Mouse (Mus musculus): ENCODE measurements around the gene Shank1. TPM values are rescaled to one million over a fixed set of nuclear protein-coding genes. Genes with fewer than 3 reads are reported as not detected.
"Not testable (repeated sequence)": the region's sequence is repeated elsewhere in the genome, so short reads cannot be mapped to it uniquely, and the experiment has no call there.

The Shank1 gene
- polyA plus RNA-seq, 1 experiment from 2014 or later: 4.6 TPM

DNA sequence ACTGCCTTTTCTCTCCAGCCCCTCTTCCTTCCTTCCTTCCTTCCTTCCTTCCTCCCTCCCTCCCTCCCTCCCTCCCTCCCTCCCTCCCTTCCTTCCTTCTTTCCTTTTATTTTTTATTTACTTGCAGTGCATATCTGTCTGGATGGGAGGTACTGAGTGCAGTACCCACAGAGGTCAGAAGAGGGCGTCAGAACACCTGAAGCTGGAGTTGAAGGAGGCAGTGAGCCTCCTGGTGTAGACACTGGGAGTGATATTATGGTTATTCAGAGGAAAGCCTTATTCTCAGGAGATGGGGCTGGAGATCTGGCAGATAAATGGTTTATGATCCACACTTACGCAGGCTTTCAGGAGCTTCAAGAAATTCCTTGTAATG lies 32.8 kb upstream of the Shank1 start:
- no peak overlapping the region for H3K4me3 ChIP-seq
- 49% methylated on average over 2 of the region's 2 CpGs for WGBS
- no peak overlapping the region for H3K27ac ChIP-seq
- peaks cover 32% of the 10 kb centered on the region for H3K27me3 ChIP-seq (ENCODE audit: insufficient read depth, poor library complexity, severe bottlenecking)
- H3K36me3 ChIP-seq: no peaks in the 10 kb centered on the region
- 0 out of 2 replicates have a peak, but pooled peaks cover 5% of the 10 kb centered on the region for H3K9me3 ChIP-seq
- DNase-seq (ENCODE audit: low spot score): peak; percentile 23
- peaks cover 9% of the 10 kb centered on the region; the same call in 1 of the 2 replicates for H3K4me1 ChIP-seq (replicated peaks)

GRCm38 (mm10) chr7:44280959-44281358 lies 29.1 kb upstream of the Shank1 start:
- no peak overlapping the region for H3K4me3 ChIP-seq
- 68% methylated on average over 1 of the region's 1 CpGs for WGBS
- DNase-seq (ENCODE audit: low spot score): no peak
- H3K27me3 ChIP-seq (ENCODE audit: insufficient read depth, poor library complexity, severe bottlenecking): 0 out of 2 replicates have a peak, but pooled peaks cover 4% of the 10 kb centered on the region
- H3K27ac ChIP-seq: no peak overlapping the region
- no peaks in the 10 kb centered on the region for H3K36me3 ChIP-seq
- H3K9me3 ChIP-seq: 0 out of 2 replicates have a peak, but pooled peaks cover 5% of the 10 kb centered on the region
- peaks cover 5% of the 10 kb centered on the region; the same call in 1 of the 2 replicates for H3K4me1 ChIP-seq (replicated peaks)

- no peaks in the 10 kb centered on the region for H3K27me3 ChIP-seq (ENCODE audit: insufficient read depth, poor library complexity, severe bottlenecking)
- 0 out of 2 replicates have a peak, but pooled peaks cover 5% of the 10 kb centered on the region for H3K9me3 ChIP-seq
- H3K36me3 ChIP-seq: no peaks in the 10 kb centered on the region
- WGBS: 81% methylated on average over 7 of the region's 7 CpGs
- no peak overlapping the region for H3K4me3 ChIP-seq
- no peak for DNase-seq (ENCODE audit: low spot score)
- peaks cover 5% of the 10 kb centered on the region; the same call in 1 of the 2 replicates for H3K4me1 ChIP-seq (replicated peaks)
- H3K27ac ChIP-seq: no peak overlapping the region
These were observed 28.5 kb upstream of the Shank1 start for GRCm38 (mm10) chr7:44281586-44281985.

DNA sequence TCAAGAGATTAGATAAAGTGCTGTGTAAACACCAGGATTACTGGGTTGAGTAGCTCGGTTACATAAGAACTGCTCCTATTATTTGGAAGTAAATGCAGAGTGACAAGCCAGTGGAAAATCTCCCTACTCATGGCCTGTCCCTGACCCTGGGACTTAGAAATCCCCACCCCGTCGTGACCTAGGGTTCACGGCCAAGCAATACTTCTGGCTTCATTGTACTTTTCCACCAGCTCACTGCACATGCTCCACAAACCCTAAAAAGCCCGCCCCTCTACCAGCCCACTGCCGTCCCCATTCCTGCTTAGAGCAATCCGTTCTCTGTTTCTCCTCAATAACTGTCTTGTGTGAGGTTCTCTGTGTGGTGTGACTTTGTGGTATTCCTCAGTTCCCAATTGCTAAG lies 22.3 kb upstream of the Shank1 start:
- Histone ChIP-seq H3K9me3 (peaks cover 9% of the 10 kb centered on the region; the same call in 1 of the 2 replicates), H3K27ac (no peak overlapping the region), H3K36me3 (no peaks in the 10 kb centered on the region), H3K4me3 (no peak overlapping the region), H3K4me1 (replicated peaks) (no peaks in the 10 kb centered on the region), H3K27me3 (ENCODE audit: insufficient read depth, poor library complexity, severe bottlenecking) (no peaks in the 10 kb centered on the region)
- no peak for DNase-seq (ENCODE audit: low spot score)
- WGBS: 73% methylated on average over 7 of the region's 7 CpGs

- Histone ChIP-seq H3K36me3 (no peaks in the 10 kb centered on the region), H3K4me3 (no peak overlapping the region), H3K4me1 (replicated peaks) (no peaks in the 10 kb centered on the region), H3K27me3 (ENCODE audit: insufficient read depth, poor library complexity, severe bottlenecking) (no peaks in the 10 kb centered on the region), H3K27ac (no peak overlapping the region), H3K9me3 (peaks cover 9% of the 10 kb centered on the region; the same call in 1 of the 2 replicates)
- WGBS: 84% methylated on average over 4 of the region's 4 CpGs
- no peak for DNase-seq (ENCODE audit: low spot score)
These were observed 19.1 kb upstream of the Shank1 start for GRCm38 (mm10) chr7:44290986-44291385.

DNA sequence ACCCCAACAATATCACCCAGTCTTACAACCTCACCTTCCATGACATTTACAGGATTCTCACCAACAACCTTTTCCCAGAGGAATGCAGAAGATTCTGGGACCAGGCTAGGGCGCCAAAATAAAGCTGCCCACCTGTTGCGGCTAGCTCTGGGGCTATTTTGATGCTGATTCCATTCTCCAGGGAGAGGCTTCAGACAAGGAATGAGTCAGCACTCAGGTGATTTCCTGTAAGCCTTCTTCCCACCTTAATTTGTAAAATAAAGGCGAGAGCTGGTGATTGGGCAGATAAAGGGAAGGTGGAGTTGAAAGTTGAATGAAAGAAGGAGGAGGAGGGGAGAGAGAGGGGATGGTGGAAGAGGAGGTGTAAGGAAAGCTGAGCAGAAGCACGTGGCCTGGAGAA lies 18.6 kb upstream of the Shank1 start:
- DNase-seq (ENCODE audit: low spot score): no peak
- peaks cover 9% of the 10 kb centered on the region; the same call in 1 of the 2 replicates for H3K9me3 ChIP-seq
- no peaks in the 10 kb centered on the region for H3K27me3 ChIP-seq (ENCODE audit: insufficient read depth, poor library complexity, severe bottlenecking)
- H3K27ac ChIP-seq: no peak overlapping the region
- H3K36me3 ChIP-seq: no peaks in the 10 kb centered on the region
- H3K4me3 ChIP-seq: no peak overlapping the region
- H3K4me1 ChIP-seq (replicated peaks): no peaks in the 10 kb centered on the region
- 57% methylated on average over 4 of the region's 4 CpGs for WGBS

- H3K4me1 ChIP-seq (replicated peaks); H3K27ac ChIP-seq; DNase-seq (ENCODE audit: low spot score); H3K4me3 ChIP-seq; H3K9me3 ChIP-seq; H3K27me3 ChIP-seq (ENCODE audit: insufficient read depth, poor library complexity, severe bottlenecking); H3K36me3 ChIP-seq: not testable (repeated sequence)
- 71% methylated on average over 2 of the region's 2 CpGs for WGBS
These were observed 12.6 kb upstream of the Shank1 start for GRCm38 (mm10) chr7:44297501-44297900.

- Histone ChIP-seq H3K9me3 (no peaks in the 10 kb centered on the region), H3K36me3 (no peaks in the 10 kb centered on the region), H3K27me3 (ENCODE audit: insufficient read depth, poor library complexity, severe bottlenecking) (peaks cover 31% of the 10 kb centered on the region), H3K4me1 (replicated peaks) (peaks cover 25% of the 10 kb centered on the region), H3K27ac (peak overlapping the region; percentile 99), H3K4me3 (peak overlapping the region; percentile 76)
- WGBS: 90% methylated on average over 14 of the region's 14 CpGs
- DNase-seq (ENCODE audit: low spot score): no peak
These were observed 6.4 kb upstream of the Shank1 start for GRCm38 (mm10) chr7:44303346-44304340.

DNA sequence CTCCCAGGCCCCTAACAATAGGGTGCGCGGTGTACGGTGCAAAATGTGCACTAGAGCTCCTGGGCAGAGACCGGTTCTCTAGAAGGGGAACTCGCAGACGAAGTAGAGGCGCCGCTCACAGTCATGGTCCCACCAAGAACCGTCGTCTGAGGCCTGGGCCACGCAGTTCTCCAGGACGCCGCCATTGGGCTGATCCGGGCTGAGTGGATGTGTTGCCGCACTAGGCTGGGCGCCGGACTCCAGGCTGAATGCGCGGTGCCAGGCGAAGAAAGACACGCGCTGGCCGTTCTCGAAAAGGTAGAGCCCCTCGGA lies 5.6 kb upstream of the Shank1 start:
- Histone ChIP-seq H3K36me3 (no peaks in the 10 kb centered on the region), H3K4me1 (replicated peaks) (peaks cover 25% of the 10 kb centered on the region), H3K27ac (peak overlapping the region; percentile 99), H3K4me3 (peak overlapping the region; percentile 76), H3K27me3 (ENCODE audit: insufficient read depth, poor library complexity, severe bottlenecking) (peaks cover 39% of the 10 kb centered on the region), H3K9me3 (no peaks in the 10 kb centered on the region)
- no peak for DNase-seq (ENCODE audit: low spot score)
- WGBS: under 1% methylated on average over 25 of the region's 25 CpGs

DNA sequence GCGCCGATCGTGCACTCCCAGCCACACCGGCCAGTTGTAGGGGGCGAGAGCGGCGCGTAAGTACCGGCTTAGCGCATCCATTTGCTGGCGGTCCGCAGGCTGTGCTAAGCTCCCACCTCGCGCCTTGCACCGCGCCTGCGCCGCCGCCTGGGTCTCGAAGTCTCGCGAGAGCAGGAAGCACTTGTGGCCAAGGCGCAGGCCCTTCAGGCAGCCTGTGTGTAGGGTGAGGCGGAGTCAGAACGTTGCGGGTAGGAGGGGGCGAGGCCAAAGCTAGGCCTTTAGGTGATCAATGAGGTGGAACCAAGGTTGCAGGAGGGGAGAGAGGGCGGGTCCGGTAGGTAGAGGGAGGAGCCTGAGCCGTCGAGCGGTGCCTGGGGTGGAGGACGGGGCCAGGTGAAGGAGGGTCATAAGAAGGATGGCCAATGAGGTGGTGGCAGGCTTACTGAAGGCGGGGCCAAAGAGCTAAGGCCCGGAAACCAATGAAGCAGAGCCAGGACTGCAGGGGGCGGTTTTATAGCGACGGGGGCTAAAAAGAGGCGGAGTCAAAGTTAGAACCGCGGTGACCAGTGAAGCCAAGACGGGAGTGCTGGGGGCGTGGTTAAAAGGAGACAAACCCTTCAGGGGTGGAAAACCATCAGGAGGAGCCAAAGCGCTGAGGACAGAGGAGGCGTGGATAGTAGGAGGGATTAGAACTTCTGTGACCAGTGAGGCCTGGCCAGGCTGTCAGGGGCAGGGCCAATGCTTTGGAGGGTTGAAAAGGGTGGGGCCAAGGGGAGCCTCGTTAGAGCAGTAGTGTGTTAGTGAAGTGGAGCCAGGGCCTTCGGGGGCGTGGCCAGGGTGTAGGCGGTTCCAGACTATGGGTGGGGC lies 5.0 kb upstream of the Shank1 start:
- H3K4me3 ChIP-seq: peak overlapping the region; percentile 76

DNA sequence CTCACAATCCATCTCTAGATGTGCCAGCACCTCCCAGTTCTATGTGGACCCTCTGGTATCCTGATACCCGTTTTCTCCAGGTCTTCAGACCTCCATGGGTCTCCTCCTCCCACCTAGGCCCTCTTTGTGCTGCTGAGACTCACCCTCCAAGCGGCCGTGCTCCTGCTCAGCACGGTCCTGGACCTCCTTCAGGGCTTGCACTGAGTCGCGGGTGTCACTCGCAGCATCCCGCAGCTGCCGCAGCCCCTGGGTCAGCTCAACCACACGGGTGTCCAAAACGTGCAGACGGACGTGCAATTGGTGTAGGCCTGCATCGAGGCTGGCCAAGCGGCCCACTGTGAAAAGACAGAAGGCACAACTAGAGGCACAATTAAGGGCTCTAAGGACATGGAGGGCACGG lies 4.4 kb upstream of the Shank1 start:
- no peaks in the 10 kb centered on the region for H3K36me3 ChIP-seq
- peaks cover 50% of the 10 kb centered on the region for H3K27me3 ChIP-seq (ENCODE audit: insufficient read depth, poor library complexity, severe bottlenecking)
- no peak for DNase-seq (ENCODE audit: low spot score)
- peaks cover 37% of the 10 kb centered on the region for H3K4me1 ChIP-seq (replicated peaks)
- WGBS: 10% methylated on average over 16 of the region's 16 CpGs
- H3K4me3 ChIP-seq: peak overlapping the region; percentile 76
- H3K27ac ChIP-seq: peak overlapping the region; percentile 99
- H3K9me3 ChIP-seq: no peaks in the 10 kb centered on the region

More for the DNA sequence above, 5.0 kb upstream of the Shank1 start:
- no peaks in the 10 kb centered on the region for H3K36me3 ChIP-seq
- DNase-seq (ENCODE audit: low spot score): peak; percentile 98
- H3K9me3 ChIP-seq: no peaks in the 10 kb centered on the region
- under 1% methylated on average over 49 of the region's 49 CpGs for WGBS
- H3K27ac ChIP-seq: peak overlapping the region; percentile 99
- peaks cover 44% of the 10 kb centered on the region for H3K27me3 ChIP-seq (ENCODE audit: insufficient read depth, poor library complexity, severe bottlenecking)
- H3K4me1 ChIP-seq (replicated peaks): peaks cover 30% of the 10 kb centered on the region

- H3K27me3 ChIP-seq (ENCODE audit: insufficient read depth, poor library complexity, severe bottlenecking): peaks cover 60% of the 10 kb centered on the region
- H3K36me3 ChIP-seq: no peaks in the 10 kb centered on the region
- WGBS: 61% methylated on average over 6 of the region's 6 CpGs
- no peaks in the 10 kb centered on the region for H3K9me3 ChIP-seq
- H3K27ac ChIP-seq: peak within 1 kb of the TSS; percentile 99
- no peak for DNase-seq (ENCODE audit: low spot score)
- peaks cover 47% of the 10 kb centered on the region for H3K4me1 ChIP-seq (replicated peaks)
- H3K4me3 ChIP-seq: peak within 1 kb of the TSS; percentile 76
These were observed 3.4 kb upstream of the Shank1 start, which contains the start of gene Clec11a for GRCm38 (mm10) chr7:44306516-44307240. TSS of gene Clec11a (minus strand) at chr7:44306902.

All from hindbrain, embryonic 10.5 days (tissue).